ENCODE assay signal across 31 mouse cellular contexts in genomic region chr13:46071670-46072069, GRCm38 (mm10).
"Had no signal": no experiment of that assay in that cellular context is flagged by ENCODE, and none has a peak within 500 bp of the region (broad histone marks: within the 10 kb centered on the region; RNA-seq: fewer than 3 reads in every experiment).

No protein-coding gene starts in this region.

- H3K27ac ChIP-seq: limb, embryonic 10.5 days; limb, embryonic 12.5 days; limb, embryonic 13.5 days; limb, embryonic 15.5 days; liver, embryonic 12.5 days; liver, embryonic 13.5 days; liver, embryonic 14.5 days; liver, embryonic 15.5 days; lung, embryonic 15.5 days; macrophage; midbrain, embryonic 10.5 days; midbrain, embryonic 12.5 days; midbrain, embryonic 13.5 days; midbrain, embryonic 15.5 days; neural tube, embryonic 12.5 days had no signal

- H3K4me3 ChIP-seq: limb, embryonic 10.5 days; limb, embryonic 12.5 days; limb, embryonic 13.5 days; limb, embryonic 15.5 days; liver, embryonic 12.5 days; liver, embryonic 13.5 days; liver, embryonic 15.5 days; lung, embryonic 15.5 days; megakaryocyte, embryonic 14.5 days; midbrain, embryonic 10.5 days; midbrain, embryonic 12.5 days; midbrain, embryonic 13.5 days; midbrain, embryonic 15.5 days; myocyte; neural tube, embryonic 12.5 days had no signal

- H3K4me2 ChIP-seq: limb, embryonic 12.5 days; limb, embryonic 13.5 days; limb, embryonic 15.5 days; liver, embryonic 11.5 days; liver, embryonic 12.5 days; liver, embryonic 13.5 days; liver, embryonic 15.5 days; lung, embryonic 14.5 days; lung, embryonic 15.5 days; midbrain, embryonic 11.5 days; midbrain, embryonic 12.5 days; midbrain, embryonic 13.5 days; midbrain, embryonic 15.5 days; neural tube, embryonic 12.5 days had no signal

- DNase-seq: left cerebral cortex, postnatal 4 days; liver; liver, embryonic 13.5 days; liver, postnatal 0 days; lung, adult 18-20 months; lung, adult 2 months; lung, embryonic 14.5 days; lung, postnatal 10 days; lung, postnatal 14 days; lung, postnatal 36 days; lung, postnatal 4 days had no signal

- H3K36me3 ChIP-seq: limb, embryonic 10.5 days; limb, embryonic 12.5 days; limb, embryonic 13.5 days; limb, embryonic 15.5 days; liver, embryonic 12.5 days; liver, embryonic 13.5 days; liver, embryonic 15.5 days; lung, embryonic 15.5 days; midbrain, embryonic 10.5 days; midbrain, embryonic 12.5 days; midbrain, embryonic 13.5 days; midbrain, embryonic 15.5 days; neural tube, embryonic 12.5 days had no signal

- ATAC-seq: liver, embryonic 12.5 days; liver, postnatal 0 days; lung, postnatal 0 days; midbrain, embryonic 13.5 days; midbrain, embryonic 15.5 days; midbrain, embryonic 16.5 days had no signal

- H3K9me3 ChIP-seq: limb, embryonic 10.5 days; limb, embryonic 12.5 days; limb, embryonic 13.5 days; limb, embryonic 15.5 days; liver, embryonic 12.5 days; liver, embryonic 13.5 days; liver, embryonic 15.5 days; lung, embryonic 15.5 days; midbrain, embryonic 10.5 days; midbrain, embryonic 12.5 days; midbrain, embryonic 13.5 days; midbrain, embryonic 15.5 days; neural tube, embryonic 12.5 days had no signal

- H3K27me3 ChIP-seq: limb, embryonic 12.5 days; limb, embryonic 13.5 days; limb, embryonic 15.5 days; liver, embryonic 12.5 days; liver, embryonic 13.5 days; liver, embryonic 15.5 days; lung, embryonic 15.5 days; midbrain, embryonic 12.5 days; midbrain, embryonic 13.5 days; midbrain, embryonic 15.5 days; neural tube, embryonic 12.5 days had no signal

- H3K9ac ChIP-seq: limb, embryonic 12.5 days; limb, embryonic 13.5 days; limb, embryonic 15.5 days; liver, embryonic 12.5 days; liver, embryonic 13.5 days; liver, embryonic 14.5 days; liver, embryonic 15.5 days; liver, postnatal 0 days; lung, embryonic 14.5 days; lung, embryonic 15.5 days; midbrain, embryonic 12.5 days; midbrain, embryonic 13.5 days; midbrain, embryonic 15.5 days; neural tube, embryonic 12.5 days had no signal

- H3K4me1 ChIP-seq: limb, embryonic 10.5 days; limb, embryonic 12.5 days; limb, embryonic 13.5 days; limb, embryonic 15.5 days; liver, embryonic 12.5 days; liver, embryonic 13.5 days; liver, embryonic 15.5 days; lung, embryonic 15.5 days; megakaryocyte, embryonic 14.5 days; midbrain, embryonic 12.5 days; midbrain, embryonic 13.5 days; midbrain, embryonic 15.5 days; neural tube, embryonic 12.5 days had no signal
